Mouse (Mus musculus) frontal cortex, postnatal 14 days (tissue): ENCODE results near the gene Camsap2.

Experiments used
- DNase-seq, 2 experiments: peaks; one replicate each; pipeline ENCODE4 v3.0.0; 2022; ENCODE audit warnings: low spot score in 2 of 2

Gene Camsap2

DNA sequence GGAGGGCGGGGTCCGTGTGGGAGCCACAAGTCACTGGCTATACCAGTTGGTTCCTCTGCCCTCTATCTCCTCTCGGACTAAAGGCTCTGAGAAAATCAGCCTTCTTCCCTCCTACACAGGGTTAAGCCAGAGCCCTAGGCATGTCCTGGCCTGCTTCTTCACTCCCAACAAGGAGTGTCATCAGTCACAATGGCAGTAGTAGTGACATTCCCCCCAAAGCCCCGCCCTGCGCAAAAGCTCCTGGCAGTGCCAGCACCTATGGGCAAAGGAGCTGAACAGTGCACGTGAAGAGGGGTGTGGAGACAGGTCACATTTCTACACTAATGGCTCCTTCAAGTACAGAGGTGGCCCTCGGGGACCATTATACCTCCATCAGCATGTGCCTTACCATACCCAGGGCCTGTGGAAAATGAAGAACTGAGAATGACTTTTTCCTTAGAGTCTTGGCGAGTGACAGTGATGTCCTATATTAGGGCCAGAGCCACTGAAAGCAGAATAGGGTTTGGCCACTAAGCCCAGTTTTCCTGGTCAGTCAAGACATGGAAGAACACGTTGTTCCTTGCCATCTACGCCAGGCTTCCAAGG is 122.1 kb downstream of the Camsap2 start:
- DNase-seq = no peak

DNA sequence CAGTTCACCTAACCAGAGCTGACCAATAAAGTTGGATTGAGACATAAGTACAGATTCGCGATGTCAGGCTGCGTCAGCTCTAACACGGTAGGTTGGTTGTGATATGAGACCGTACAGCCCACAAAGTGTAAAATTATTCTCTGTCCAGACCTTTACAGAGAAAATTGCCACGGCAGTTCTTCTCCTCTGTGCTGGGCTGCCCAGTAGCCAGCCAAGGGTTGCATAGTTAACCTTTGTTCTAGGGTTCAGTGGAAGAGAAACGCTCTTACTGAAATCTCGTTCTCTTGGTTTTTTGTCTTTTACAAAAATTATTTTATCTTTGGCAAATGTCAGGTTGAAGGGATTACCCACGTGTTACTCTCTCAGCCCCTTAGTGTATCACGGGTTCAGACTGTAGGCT is 123.5 kb downstream of the Camsap2 start:
- no peak for DNase-seq

DNA sequence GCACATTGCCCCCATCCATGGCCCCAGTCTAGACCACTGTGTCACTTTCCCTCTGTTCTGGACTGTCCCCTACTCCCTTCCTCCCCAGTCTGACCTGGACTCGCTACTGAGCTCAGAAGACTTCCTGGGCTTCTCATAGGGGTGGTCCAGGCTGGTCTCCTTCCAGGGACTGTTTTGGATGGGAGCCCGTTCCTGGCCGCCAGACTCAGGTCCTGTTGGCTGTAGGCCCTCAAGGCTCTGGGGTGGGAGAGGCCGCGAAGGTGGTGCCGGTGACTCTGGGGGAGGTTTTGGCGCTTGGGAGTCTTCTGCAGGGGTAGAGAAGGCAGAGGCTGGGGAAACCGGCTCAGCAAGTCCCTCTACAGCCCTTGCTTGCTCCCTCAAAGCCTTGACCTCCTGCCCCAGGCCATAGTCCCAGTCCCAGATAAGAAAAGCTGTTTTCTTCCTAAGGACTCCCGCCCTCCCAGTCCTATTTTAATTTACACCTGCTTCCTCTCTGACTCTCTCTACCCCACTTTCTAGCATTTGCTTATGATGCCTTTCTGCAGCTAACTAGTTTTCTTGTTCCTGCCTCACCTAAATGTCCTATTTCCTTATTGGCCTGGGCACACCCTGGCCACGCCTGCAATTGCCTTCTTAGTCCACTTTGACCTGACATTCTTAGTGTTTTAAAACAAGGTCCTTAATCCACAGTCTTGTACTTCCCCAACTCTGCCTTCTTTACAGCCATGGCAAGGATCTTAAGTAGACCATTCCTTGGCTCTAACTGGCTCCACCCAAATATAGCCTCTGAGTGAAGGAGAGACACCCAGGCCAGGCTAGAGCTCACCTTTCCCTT is 125.7 kb downstream of the Camsap2 start:
- no peak for DNase-seq
